Mouse (Mus musculus): ENCODE data around the gene Fgfr2. TPM values are rescaled to one million over a fixed set of nuclear protein-coding genes. Genes with fewer than 3 reads are reported as not detected.

The Fgfr2 gene
- polyA plus RNA-seq, 1 experiment, result 59.9 TPM

DNA sequence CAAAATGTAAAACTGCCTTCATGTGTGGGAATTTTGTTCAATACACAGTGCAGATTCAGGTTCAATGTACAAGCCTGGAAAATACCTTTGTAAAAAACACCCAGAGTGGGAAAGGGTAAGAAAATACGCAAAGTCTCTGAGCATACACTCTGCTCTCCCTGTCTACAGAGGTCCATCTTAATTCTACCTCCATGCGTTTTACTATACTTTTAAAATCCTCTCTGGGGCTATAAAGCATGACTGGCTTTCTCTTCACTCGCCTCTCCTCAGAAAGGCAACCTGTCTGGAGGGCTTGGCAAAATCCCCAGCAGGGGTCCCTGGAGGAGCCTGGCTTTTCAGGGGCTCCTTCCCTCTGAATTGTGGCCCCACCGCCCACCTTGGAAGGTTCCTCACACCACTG lies 2933.2 kb downstream of the Fgfr2 start:
- H3K27ac ChIP-seq (ENCODE audit: insufficient read depth, low read length), result no peak overlapping the region
- TF ChIP-seq POLR2A (IDR thresholded peaks at IDR 0.05; ENCODE audit: low read depth, low read length) (no peak), CTCF (IDR thresholded peaks at IDR 0.05; ENCODE audit: borderline replicate concordance, insufficient read depth, low read length) (no peak)

DNA sequence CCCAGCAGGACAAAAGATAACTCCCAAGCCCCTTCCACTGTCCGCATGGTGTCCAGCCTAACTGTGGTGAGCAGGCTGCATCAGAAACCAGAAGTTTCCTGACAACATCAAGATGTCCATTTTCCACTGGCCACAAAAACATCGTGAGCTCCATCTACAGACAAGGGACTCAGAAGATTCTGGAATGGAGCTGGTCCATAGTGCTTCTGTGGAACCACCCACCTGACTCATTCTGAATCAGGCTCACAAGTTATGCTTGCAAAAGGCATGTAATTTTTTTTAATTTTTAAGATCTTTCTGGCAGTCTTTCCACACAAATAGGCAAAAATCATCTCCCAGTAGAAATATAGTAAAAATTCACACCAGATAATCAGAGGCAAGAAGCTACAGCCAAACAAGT lies 2935.0 kb downstream of the Fgfr2 start:
- TF ChIP-seq POLR2A (IDR thresholded peaks at IDR 0.05; ENCODE audit: low read depth, low read length) (no peak), CTCF (IDR thresholded peaks at IDR 0.05; ENCODE audit: borderline replicate concordance, insufficient read depth, low read length) (no peak)
- Histone ChIP-seq H3K27ac (ENCODE audit: insufficient read depth, low read length) (peak overlapping the region; percentile 69; the same call in 1 of the 2 replicates), H3K4me1 (ENCODE audit: control insufficient read depth, insufficient read depth, low read length) (peaks cover 13% of the 10 kb centered on the region), H3K4me3 (ENCODE audit: insufficient read depth, low read length) (no peak overlapping the region)

More for the DNA sequence above, 2933.2 kb downstream of the Fgfr2 start:
- Histone ChIP-seq H3K4me1 (ENCODE audit: control insufficient read depth, insufficient read depth, low read length) (peaks cover 13% of the 10 kb centered on the region), H3K4me3 (ENCODE audit: insufficient read depth, low read length) (no peak overlapping the region)

DNA sequence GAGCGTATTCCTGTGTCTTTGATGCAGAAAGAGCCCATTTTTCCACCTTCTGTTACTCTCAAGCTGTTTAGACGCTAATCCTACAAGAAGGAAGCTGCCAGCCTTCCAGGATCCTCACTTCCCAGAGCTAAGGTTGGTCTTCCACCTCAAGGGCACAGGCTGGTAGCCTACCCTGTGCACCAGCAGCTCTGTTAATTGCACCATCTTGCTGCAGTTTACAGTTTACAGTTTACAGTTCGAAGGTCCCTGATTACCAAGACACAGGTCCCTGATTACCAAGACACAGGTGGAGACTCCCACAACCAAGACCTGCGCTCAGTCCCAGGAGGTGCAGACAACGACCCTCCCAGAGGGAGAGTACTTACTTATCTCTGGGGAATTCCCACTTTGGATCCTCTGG lies 2938.3 kb downstream of the Fgfr2 start:
- no peak overlapping the region for H3K27ac ChIP-seq (ENCODE audit: insufficient read depth, low read length)
- no peak overlapping the region for H3K4me3 ChIP-seq (ENCODE audit: insufficient read depth, low read length)
- no peak for TF ChIP-seq CTCF (IDR thresholded peaks at IDR 0.05; ENCODE audit: borderline replicate concordance, insufficient read depth, low read length)
- no peak for TF ChIP-seq POLR2A (IDR thresholded peaks at IDR 0.05; ENCODE audit: low read depth, low read length)
- H3K4me1 ChIP-seq (ENCODE audit: control insufficient read depth, insufficient read depth, low read length), result peaks cover 9% of the 10 kb centered on the region

DNA sequence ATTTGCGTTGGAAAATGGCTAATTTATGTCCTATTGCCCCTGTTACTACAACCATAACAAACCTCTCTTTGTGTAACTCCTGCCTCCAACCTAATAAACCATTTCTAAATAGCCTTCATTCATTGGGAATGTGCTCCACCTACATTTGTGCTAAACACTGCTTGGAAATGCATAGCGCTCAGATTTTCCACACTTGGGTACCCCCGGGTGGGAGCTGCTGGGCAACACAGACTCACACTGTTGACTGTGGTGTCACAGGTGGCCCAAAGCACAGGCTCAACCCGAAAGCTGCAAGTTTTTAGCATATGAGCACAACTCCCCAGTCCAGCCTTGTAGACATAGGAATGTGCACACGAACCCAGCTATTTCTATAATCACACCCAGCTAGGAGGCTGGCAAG lies 2939.2 kb downstream of the Fgfr2 start:
- TF ChIP-seq CTCF (IDR thresholded peaks at IDR 0.05; ENCODE audit: borderline replicate concordance, insufficient read depth, low read length) (no peak), POLR2A (IDR thresholded peaks at IDR 0.05; ENCODE audit: low read depth, low read length) (no peak)
- H3K4me3 ChIP-seq (ENCODE audit: insufficient read depth, low read length), result no peak overlapping the region
- H3K4me1 ChIP-seq (ENCODE audit: control insufficient read depth, insufficient read depth, low read length), result peaks cover 6% of the 10 kb centered on the region
- H3K27ac ChIP-seq (ENCODE audit: insufficient read depth, low read length), result no peak overlapping the region

DNA sequence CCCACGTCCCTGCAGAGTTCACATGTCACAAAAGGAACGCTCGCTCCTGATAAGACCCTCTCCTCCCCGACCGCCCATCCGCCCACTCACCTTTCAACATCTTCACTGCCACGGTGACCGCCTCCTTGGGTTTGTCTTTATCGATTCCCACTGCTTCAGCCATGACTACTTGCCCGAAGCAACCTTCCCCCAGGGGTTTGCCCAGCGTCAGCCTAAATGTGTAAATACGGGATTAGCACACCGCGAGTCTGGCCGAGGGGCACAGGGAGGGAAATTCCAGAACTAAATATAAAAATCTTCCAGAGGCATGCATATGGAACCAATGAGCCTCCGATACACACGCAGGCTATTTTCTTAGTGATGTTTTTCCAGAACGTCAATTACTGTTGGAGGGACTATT lies 2940.6 kb downstream of the Fgfr2 start:
- Histone ChIP-seq H3K4me3 (ENCODE audit: insufficient read depth, low read length) (no peak overlapping the region), H3K27ac (ENCODE audit: insufficient read depth, low read length) (no peak overlapping the region), H3K4me1 (ENCODE audit: control insufficient read depth, insufficient read depth, low read length) (no peaks in the 10 kb centered on the region)
- no peak for TF ChIP-seq CTCF (IDR thresholded peaks at IDR 0.05; ENCODE audit: borderline replicate concordance, insufficient read depth, low read length)
- TF ChIP-seq POLR2A (IDR thresholded peaks at IDR 0.05; ENCODE audit: low read depth, low read length), result no peak

DNA sequence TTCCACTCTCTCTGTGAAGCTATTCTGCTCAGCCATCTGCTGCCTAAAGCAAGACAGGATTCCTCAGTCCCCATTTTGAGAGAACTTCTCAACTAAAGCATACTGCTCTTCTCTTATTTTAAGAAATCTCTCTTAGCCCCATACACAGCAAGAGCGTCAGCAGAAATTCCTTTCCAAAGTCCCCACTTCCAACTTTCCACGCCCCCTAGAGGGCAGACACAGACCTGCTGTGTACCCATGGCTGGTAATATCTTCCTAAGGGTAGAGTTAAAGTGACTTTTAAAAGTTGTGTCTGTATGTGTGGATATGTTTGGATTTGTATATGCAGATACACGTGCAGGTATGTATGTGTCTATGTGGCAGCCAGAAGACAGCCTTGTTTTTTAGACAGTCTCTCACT lies 2944.2 kb downstream of the Fgfr2 start:
- TF ChIP-seq CTCF (IDR thresholded peaks at IDR 0.05; ENCODE audit: borderline replicate concordance, insufficient read depth, low read length) (no peak), POLR2A (IDR thresholded peaks at IDR 0.05; ENCODE audit: low read depth, low read length) (no peak)
- H3K4me3 ChIP-seq (ENCODE audit: insufficient read depth, low read length), result no peak overlapping the region
- no peaks in the 10 kb centered on the region for H3K4me1 ChIP-seq (ENCODE audit: control insufficient read depth, insufficient read depth, low read length)
- H3K27ac ChIP-seq (ENCODE audit: insufficient read depth, low read length), result no peak overlapping the region

DNA sequence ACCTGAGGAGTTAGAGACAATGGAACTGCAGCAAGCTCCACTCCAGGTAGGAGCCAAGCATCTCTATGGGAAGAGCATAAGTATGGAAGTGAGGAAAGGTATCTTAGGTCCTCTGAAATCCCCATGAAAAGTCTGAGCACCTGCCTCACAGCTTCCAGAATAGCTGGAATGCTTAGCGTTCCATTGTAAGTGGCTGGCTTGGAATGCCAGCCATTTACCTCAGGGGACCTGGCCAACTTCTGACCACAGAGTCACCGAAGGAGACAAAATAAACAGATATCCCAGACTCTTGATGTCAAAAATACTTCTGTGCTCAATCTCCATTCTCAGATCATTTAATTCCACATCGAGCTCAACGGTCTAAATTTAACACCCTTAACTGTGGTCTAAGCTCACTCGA lies 2946.1 kb downstream of the Fgfr2 start:
- Histone ChIP-seq H3K4me3 (ENCODE audit: insufficient read depth, low read length) (no peak overlapping the region), H3K27ac (ENCODE audit: insufficient read depth, low read length) (no peak overlapping the region), H3K4me1 (ENCODE audit: control insufficient read depth, insufficient read depth, low read length) (no peaks in the 10 kb centered on the region)
- TF ChIP-seq POLR2A (IDR thresholded peaks at IDR 0.05; ENCODE audit: low read depth, low read length) (no peak), CTCF (IDR thresholded peaks at IDR 0.05; ENCODE audit: borderline replicate concordance, insufficient read depth, low read length) (no peak)

DNA sequence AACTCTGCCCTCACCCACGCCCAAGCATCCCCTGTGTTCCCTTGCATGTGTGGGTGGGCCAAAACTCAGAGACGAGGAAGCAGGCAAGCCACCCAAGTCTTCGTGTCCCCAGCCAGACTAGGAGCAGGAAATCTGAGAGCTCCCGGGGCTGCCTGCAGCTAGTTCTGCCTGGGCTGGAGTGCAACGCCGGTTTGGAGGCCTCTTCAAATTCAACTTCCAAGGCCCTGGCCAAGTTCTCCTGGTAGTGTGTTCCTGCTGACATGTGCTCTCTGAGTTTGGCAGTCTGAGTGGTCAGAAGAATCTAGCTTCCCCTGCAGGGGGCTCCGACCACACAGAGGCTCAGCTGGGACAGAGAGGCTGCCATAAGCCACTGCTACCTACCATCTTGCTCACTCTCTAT lies 2948.6 kb downstream of the Fgfr2 start:
- Histone ChIP-seq H3K4me1 (ENCODE audit: control insufficient read depth, insufficient read depth, low read length) (peaks cover 8% of the 10 kb centered on the region), H3K4me3 (ENCODE audit: insufficient read depth, low read length) (no peak overlapping the region), H3K27ac (ENCODE audit: insufficient read depth, low read length) (peak overlapping the region; percentile 21; the same call in 1 of the 2 replicates)

DNA sequence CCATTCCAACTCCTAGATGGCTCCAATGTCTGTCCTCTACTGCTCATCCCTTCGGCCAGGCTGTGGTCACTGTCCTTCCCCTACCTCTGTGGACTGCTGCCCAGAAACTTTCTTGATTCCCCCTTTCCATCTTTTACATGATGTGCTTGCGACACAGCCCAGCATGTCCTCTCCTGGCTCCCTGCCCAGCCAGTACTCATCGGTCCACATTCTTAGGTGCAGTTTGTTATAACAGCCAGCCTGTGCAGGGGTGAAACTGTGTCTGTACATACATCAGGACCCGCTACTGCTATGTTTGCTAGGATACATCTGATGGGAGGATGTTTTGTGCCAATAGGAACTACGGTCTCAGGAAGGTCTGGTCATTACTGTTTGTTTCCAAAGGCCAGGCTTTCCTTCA lies 2949.2 kb downstream of the Fgfr2 start:
- H3K27ac ChIP-seq (ENCODE audit: insufficient read depth, low read length), result 0 out of 2 replicates have a peak overlapping the region, but pooled peaks have one; percentile 21

More for the DNA sequence above, 2948.6 kb downstream of the Fgfr2 start:
- no peak for TF ChIP-seq CTCF (IDR thresholded peaks at IDR 0.05; ENCODE audit: borderline replicate concordance, insufficient read depth, low read length)
- no peak for TF ChIP-seq POLR2A (IDR thresholded peaks at IDR 0.05; ENCODE audit: low read depth, low read length)

DNA sequence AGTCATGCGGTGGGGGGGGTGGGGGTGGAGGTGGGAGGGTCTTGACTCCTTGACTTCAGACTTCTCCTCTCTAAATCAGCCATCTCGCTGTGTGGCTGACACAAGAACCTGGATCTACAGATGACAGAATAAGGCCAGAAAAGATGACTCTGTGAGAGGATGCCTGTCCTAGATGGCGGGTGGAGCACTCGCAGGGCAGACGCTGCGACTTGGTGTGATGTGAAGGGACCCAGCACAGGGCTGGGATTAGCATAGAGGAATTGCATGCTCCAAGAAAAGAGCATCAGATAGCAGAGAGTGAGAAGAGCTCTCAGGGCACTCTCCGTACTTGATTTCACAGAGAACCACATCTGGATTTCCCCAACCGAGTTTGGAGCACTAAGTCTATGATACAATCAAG lies 2953.0 kb downstream of the Fgfr2 start:
- no peak overlapping the region for H3K4me3 ChIP-seq (ENCODE audit: insufficient read depth, low read length)
- peaks cover 16% of the 10 kb centered on the region for H3K4me1 ChIP-seq (ENCODE audit: control insufficient read depth, insufficient read depth, low read length)
- TF ChIP-seq POLR2A (IDR thresholded peaks at IDR 0.05; ENCODE audit: low read depth, low read length), result no peak
- no peak for TF ChIP-seq CTCF (IDR thresholded peaks at IDR 0.05; ENCODE audit: borderline replicate concordance, insufficient read depth, low read length)
- peak overlapping the region; percentile 62 for H3K27ac ChIP-seq (ENCODE audit: insufficient read depth, low read length)

More for the DNA sequence above, 2949.2 kb downstream of the Fgfr2 start:
- Histone ChIP-seq H3K4me1 (ENCODE audit: control insufficient read depth, insufficient read depth, low read length) (peaks cover 8% of the 10 kb centered on the region), H3K4me3 (ENCODE audit: insufficient read depth, low read length) (no peak overlapping the region)
- TF ChIP-seq CTCF (IDR thresholded peaks at IDR 0.05; ENCODE audit: borderline replicate concordance, insufficient read depth, low read length) (no peak), POLR2A (IDR thresholded peaks at IDR 0.05; ENCODE audit: low read depth, low read length) (no peak)

DNA sequence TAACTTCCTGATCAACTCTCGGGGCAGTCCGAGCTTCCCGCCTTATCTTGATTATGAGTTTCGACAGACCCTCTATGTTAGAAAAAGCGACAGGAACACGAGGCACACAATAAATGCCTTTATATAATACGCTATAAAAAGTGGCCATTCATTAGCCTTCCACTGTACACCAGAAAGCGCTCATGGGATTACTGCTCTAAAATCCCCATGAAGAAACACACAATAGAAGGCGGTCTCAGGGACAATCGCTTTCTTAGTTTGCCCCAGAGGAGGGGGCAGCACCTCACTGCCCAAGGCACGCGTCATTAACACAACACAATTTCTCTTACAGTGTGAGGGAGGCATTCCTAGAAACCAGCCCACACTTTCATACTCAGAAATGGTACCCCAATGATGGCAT lies 2954.9 kb downstream of the Fgfr2 start:
- Histone ChIP-seq H3K27ac (ENCODE audit: insufficient read depth, low read length) (peak overlapping the region; percentile 69; the same call in 1 of the 2 replicates), H3K4me1 (ENCODE audit: control insufficient read depth, insufficient read depth, low read length) (peaks cover 16% of the 10 kb centered on the region), H3K4me3 (ENCODE audit: insufficient read depth, low read length) (no peak overlapping the region)
- TF ChIP-seq CTCF (IDR thresholded peaks at IDR 0.05; ENCODE audit: borderline replicate concordance, insufficient read depth, low read length), result no peak
- TF ChIP-seq POLR2A (IDR thresholded peaks at IDR 0.05; ENCODE audit: low read depth, low read length), result no peak
